ENCODE assay signal across 18 mouse cellular contexts in the genomic region with DNA sequence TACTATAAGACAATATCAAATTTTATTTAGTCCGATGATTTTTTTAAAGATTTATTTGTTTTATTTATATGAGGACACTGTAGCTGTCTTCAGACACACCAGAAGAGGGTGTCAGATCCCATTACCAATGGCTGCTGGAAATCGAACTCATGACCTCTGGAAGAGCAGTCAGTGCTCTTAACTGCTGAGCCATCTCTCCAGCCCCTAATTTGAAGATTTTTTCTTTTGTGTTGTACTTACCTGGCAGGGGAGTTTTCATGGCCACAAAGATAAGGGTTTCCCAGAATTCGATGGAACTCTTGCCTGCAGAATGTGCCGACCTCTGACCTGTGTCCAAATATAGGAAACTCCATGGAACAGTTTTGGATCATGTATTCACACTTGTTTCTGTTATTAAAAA. TPM values are rescaled to one million over a fixed set of nuclear protein-coding genes. Genes with fewer than 3 reads are reported as not detected.
DNase-seq lines count a peak whose midpoint lies in the region; ATAC-seq and TF ChIP-seq lines count a peak whose summit lies in the region.
"Had no signal": no experiment of that assay in that cellular context is flagged by ENCODE, and none has a peak within 500 bp of the region (broad histone marks: within the 10 kb centered on the region; RNA-seq: fewer than 3 reads in every experiment).

No protein-coding gene starts in this region.

- H3K4me2 ChIP-seq in kidney, embryonic 14.5 days (replicated peaks; ENCODE audit: low read depth, low read length) = no peak overlapping the region
- H3K4me2 ChIP-seq in lung, embryonic 15.5 days = peak overlapping the region; percentile 43; the same call in 1 of the 2 replicates
- H3K4me2 ChIP-seq: embryonic facial prominence, embryonic 15.5 days; forebrain, embryonic 15.5 days; hindbrain, embryonic 14.5 days had no signal

- DNase-seq in gastrocnemius, adult 2 months = no peak
- DNase-seq in gastrocnemius, postnatal 10 days = no peak
- no peak for DNase-seq in kidney, adult 11 months
- no peak for DNase-seq in lung, postnatal 36 days
- DNase-seq in thymus, postnatal 10 days (ENCODE audit: low spot score in 2 of 2) = no peak
- DNase-seq: cerebellum, adult 11 months; cerebellum, adult 8-10 months; cerebellum, postnatal 14 days; embryo, embryonic 11 days had no signal

- peak overlapping the region; percentile 64 for H3K4me3 ChIP-seq in gastrocnemius, adult 2 months
- no peak overlapping the region for H3K4me3 ChIP-seq in kidney, embryonic 14.5 days (ENCODE audit: low read length)
- no peak overlapping the region for H3K4me3 ChIP-seq in lung, embryonic 15.5 days
- H3K4me3 ChIP-seq: embryonic facial prominence, embryonic 15.5 days; erythroblast, embryonic 14.5 days; forebrain, embryonic 10.5 days; forebrain, embryonic 15.5 days; heart, embryonic 12.5 days; hindbrain, embryonic 10.5 days had no signal

- H3K36me3 ChIP-seq in kidney, embryonic 14.5 days (ENCODE audit: control insufficient read depth, insufficient read depth, low read length) = no peaks in the 10 kb centered on the region
- H3K36me3 ChIP-seq in lung, embryonic 15.5 days = no peaks in the 10 kb centered on the region
- H3K36me3 ChIP-seq: embryonic facial prominence, embryonic 15.5 days; forebrain, embryonic 10.5 days; forebrain, embryonic 15.5 days; heart, embryonic 12.5 days; hindbrain, embryonic 10.5 days had no signal

- H3K9me3 ChIP-seq in kidney, embryonic 14.5 days (ENCODE audit: control insufficient read depth, low read length) = no peaks in the 10 kb centered on the region
- H3K9me3 ChIP-seq in lung, embryonic 15.5 days = no peaks in the 10 kb centered on the region
- H3K9me3 ChIP-seq: embryonic facial prominence, embryonic 15.5 days; forebrain, embryonic 10.5 days; forebrain, embryonic 15.5 days; heart, embryonic 12.5 days; hindbrain, embryonic 10.5 days had no signal

- intact Hi-C loops in gastrocnemius, adult 2 months (cut with DNase I) = loop anchor here (5.0 kb wide), 5 partner anchors 49 to 509 kb away; a partner anchor contains a TSS

- TF ChIP-seq CTCF in gastrocnemius, adult 2 months (IDR thresholded peaks at IDR 0.05) = no peak

- no peaks in the 10 kb centered on the region for H3K4me1 ChIP-seq in kidney, embryonic 14.5 days (ENCODE audit: control insufficient read depth, insufficient read depth, low read length)
- H3K4me1 ChIP-seq in lung, embryonic 15.5 days = peaks cover 12% of the 10 kb centered on the region; the same call in 1 of the 2 replicates
- H3K4me1 ChIP-seq: embryonic facial prominence, embryonic 15.5 days; forebrain, embryonic 10.5 days; hindbrain, embryonic 10.5 days had no signal

- H3K27me3 ChIP-seq in kidney, embryonic 14.5 days (ENCODE audit: control insufficient read depth, insufficient read depth, low read length) = no peaks in the 10 kb centered on the region
- H3K27me3 ChIP-seq in lung, embryonic 15.5 days = no peaks in the 10 kb centered on the region
- H3K27me3 ChIP-seq: embryonic facial prominence, embryonic 15.5 days; forebrain, embryonic 15.5 days; heart, embryonic 12.5 days had no signal

- H3K27ac ChIP-seq in gastrocnemius, adult 2 months = peak overlapping the region; percentile 69; the same call in 1 of the 2 replicates
- H3K27ac ChIP-seq in kidney, embryonic 14.5 days (ENCODE audit: low read depth, low read length) = no peak overlapping the region
- no peak overlapping the region for H3K27ac ChIP-seq in lung, embryonic 15.5 days
- H3K27ac ChIP-seq: embryonic facial prominence, embryonic 15.5 days; forebrain, embryonic 10.5 days; hindbrain, embryonic 10.5 days; hindbrain, embryonic 14.5 days had no signal

- WGBS in kidney, embryonic 14.5 days = 76% methylated on average over 4 of the region's 4 CpGs
- 69% methylated on average over 4 of the region's 4 CpGs for WGBS in lung, embryonic 15.5 days

- 0 out of 2 replicates have a peak, but pooled peaks have one; percentile 12 for ATAC-seq in kidney, embryonic 14.5 days (ENCODE audit: low FRiP score, low TSS enrichment)
- ATAC-seq in lung, embryonic 15.5 days (ENCODE audit: borderline replicate concordance, extremely low read depth, low FRiP score, low TSS enrichment) = no peak
- ATAC-seq: forebrain, embryonic 15.5 days had no signal

- no peak overlapping the region for H3K9ac ChIP-seq in kidney, embryonic 14.5 days (ENCODE audit: low read depth, low read length)
- H3K9ac ChIP-seq in lung, embryonic 15.5 days = no peak overlapping the region
- H3K9ac ChIP-seq: embryonic facial prominence, embryonic 15.5 days; forebrain, embryonic 15.5 days; heart, embryonic 12.5 days; hindbrain, embryonic 14.5 days had no signal

RNA-seq across cellular contexts. Expression of a gene that starts 49.8 kb away (rescaled TPM):
- total RNA-seq in gastrocnemius, adult 2 months (2021) = 10 to 100 TPM; 20.4 to 22.8 TPM
- total RNA-seq in gastrocnemius, postnatal 10 days (2021) = 10 to 100 TPM; 20.2 to 23.6 TPM
- 10.7 and 13.1 TPM in 2 replicates for polyA plus RNA-seq in kidney, embryonic 14.5 days (2014; fragmentation: Nextera tagmentation; extraction: Ambion mirVana)
- 10.3 and 12.3 TPM in 2 replicates for polyA plus RNA-seq in lung, embryonic 15.5 days (2015; fragmentation: Nextera tagmentation; extraction: Ambion mirVana)
- polyA plus RNA-seq: erythroblast, embryonic 14.5 days had no signal

RNA-seq across cellular contexts. Expression of a gene that starts 56.8 kb away (rescaled TPM):
- total RNA-seq in gastrocnemius, adult 2 months (2021) = 10 to 100 TPM; 14.6 to 15.6 TPM
- total RNA-seq in gastrocnemius, postnatal 10 days (2021) = 10 to 100 TPM; 18.1 to 19.8 TPM
- polyA plus RNA-seq in kidney, embryonic 14.5 days (2014; fragmentation: Nextera tagmentation; extraction: Ambion mirVana) = 47.8 and 58.4 TPM in 2 replicates
- 46.1 and 48.9 TPM in 2 replicates for polyA plus RNA-seq in lung, embryonic 15.5 days (2015; fragmentation: Nextera tagmentation; extraction: Ambion mirVana)
